17 mouse cellular contexts compared by ENCODE assay signal in genomic region chr11:96974813-96975212, GRCm38 (mm10). TPM values are rescaled to one million over a fixed set of nuclear protein-coding genes. Genes with fewer than 3 reads are reported as not detected.
DNase-seq lines count a peak whose midpoint lies in the region; ATAC-seq and TF ChIP-seq lines count a peak whose summit lies in the region.
"Had no signal": no experiment of that assay in that cellular context is flagged by ENCODE, and none has a peak within 500 bp of the region (broad histone marks: within the 10 kb centered on the region; RNA-seq: fewer than 3 reads in every experiment).

No protein-coding gene starts in this region.

- WGBS in liver, embryonic 13.5 days (ENCODE audit: insufficient replicate concordance), result 45% methylated on average over 5 of the region's 5 CpGs

- H3K4me2 ChIP-seq in liver, embryonic 13.5 days, result peak overlapping the region; percentile 86
- H3K4me2 ChIP-seq: intestine, embryonic 15.5 days had no signal

- peak overlapping the region; percentile 99; the same call in 1 of the 2 replicates for H3K27ac ChIP-seq in layer of hippocampus, adult 2 months
- peak overlapping the region; percentile 83 for H3K27ac ChIP-seq in bone marrow macrophage, adult 2 months (ENCODE audit: insufficient read depth, low read depth, low read length)
- H3K27ac ChIP-seq in liver, embryonic 13.5 days, result peak overlapping the region; percentile 96
- H3K27ac ChIP-seq: intestine, embryonic 15.5 days had no signal

- H3K27me3 ChIP-seq in liver, embryonic 13.5 days, result no peaks in the 10 kb centered on the region
- H3K27me3 ChIP-seq: CH12.LX; intestine, embryonic 15.5 days; neural tube, embryonic 15.5 days had no signal

- H3K9ac ChIP-seq in liver, embryonic 13.5 days, result peak overlapping the region; percentile 98
- H3K9ac ChIP-seq: forebrain, postnatal 0 days; intestine, embryonic 15.5 days; lung, embryonic 14.5 days; neural tube, embryonic 15.5 days had no signal

- no peaks in the 10 kb centered on the region for H3K9me3 ChIP-seq in liver, embryonic 13.5 days (replicated peaks)
- H3K9me3 ChIP-seq: intestine, embryonic 15.5 days; neural tube, embryonic 15.5 days had no signal

- no peak for TF ChIP-seq CTCF in layer of hippocampus, adult 2 months (conservative IDR thresholded peaks at IDR 0.05)
- TF ChIP-seq CTCF in bone marrow macrophage, adult 2 months (IDR thresholded peaks at IDR 0.05; ENCODE audit: low read depth, low read length), result no peak

- no peak for ATAC-seq in liver, embryonic 13.5 days (ENCODE audit: low read depth)
- ATAC-seq: forebrain, postnatal 0 days; intestine, embryonic 15.5 days; midbrain, embryonic 16.5 days had no signal

- peaks cover 22% of the 10 kb centered on the region; the same call in 1 of the 2 replicates for H3K36me3 ChIP-seq in liver, embryonic 13.5 days
- H3K36me3 ChIP-seq: intestine, embryonic 15.5 days; neural tube, embryonic 15.5 days had no signal

- TF ChIP-seq POLR2A in bone marrow macrophage, adult 2 months (IDR thresholded peaks at IDR 0.05; ENCODE audit: borderline replicate concordance, low read depth, low read length), result no peak

- no peak overlapping the region for H3K4me3 ChIP-seq in layer of hippocampus, adult 2 months
- peak overlapping the region; percentile 12; the same call in 1 of the 2 replicates for H3K4me3 ChIP-seq in bone marrow macrophage, adult 2 months (ENCODE audit: insufficient read depth, low read length)
- no peak overlapping the region for H3K4me3 ChIP-seq in liver, embryonic 13.5 days (replicated peaks)
- H3K4me3 ChIP-seq: intestine, embryonic 15.5 days; neural tube, embryonic 15.5 days had no signal

- DNase-seq in layer of hippocampus, adult 2 months (ENCODE audit: low spot score in 2 of 2), result no peak
- no peak for DNase-seq in layer of hippocampus, adult 9-10 months (ENCODE audit: low spot score)
- no peak for DNase-seq in liver, embryonic 13.5 days
- DNase-seq in monocyte, adult 2 months (ENCODE audit: low read depth in 1 of 2, low spot score in 2 of 2), result peak; percentile 53 to 54
- no peak for DNase-seq in kidney, adult 11 months
- no peak for DNase-seq in yolk sac, embryonic 10.5 days (ENCODE audit: low spot score)
- DNase-seq: adrenal gland, postnatal 10 days; forebrain, postnatal 0 days; lung, embryonic 14.5 days; right cerebral cortex, postnatal 14 days; thymus, postnatal 25 days had no signal

- peaks cover 62% of the 10 kb centered on the region for H3K4me1 ChIP-seq in bone marrow macrophage, adult 2 months (ENCODE audit: control insufficient read depth, insufficient read depth, low read length)
- peaks cover 84% of the 10 kb centered on the region for H3K4me1 ChIP-seq in liver, embryonic 13.5 days (replicated peaks)

RNA-seq across cellular contexts. Expression of gene Sp2, which starts 7.9 kb away (rescaled TPM):
- 10 to 100 TPM; 15.9 to 17.2 TPM for total RNA-seq in layer of hippocampus, adult 2 months (2021)
- polyA plus RNA-seq in bone marrow macrophage, adult 2 months (2012; ENCODE audit: insufficient read depth, insufficient read length, missing spikeins), result 18.1 and 22.3 TPM in 2 replicates
- polyA plus RNA-seq in liver, embryonic 13.5 days (2015; fragmentation: Nextera tagmentation; extraction: Ambion mirVana), result 13.0 and 15.3 TPM in 2 replicates

RNA-seq across cellular contexts. Expression of gene Pnpo, which starts 31.0 kb away (rescaled TPM):
- 10 to 100 TPM; 36.7 to 36.8 TPM for total RNA-seq in layer of hippocampus, adult 2 months (2021)
- 17.5 and 18.1 TPM in 2 replicates for polyA plus RNA-seq in bone marrow macrophage, adult 2 months (2012; ENCODE audit: insufficient read depth, insufficient read length, missing spikeins)
- polyA plus RNA-seq in liver, embryonic 13.5 days (2015; fragmentation: Nextera tagmentation; extraction: Ambion mirVana), result 652 and 660 TPM in 2 replicates

RNA-seq across cellular contexts. Expression of gene Sp6, which starts 38.4 kb away (rescaled TPM):
- 1 to 10 TPM in 1 of 2 experiments, under 1 TPM in 1; 0.79 to 1.2 TPM for total RNA-seq in layer of hippocampus, adult 2 months (2021)
- 0.31 and 0.37 TPM in 2 replicates for polyA plus RNA-seq in bone marrow macrophage, adult 2 months (2012; ENCODE audit: insufficient read depth, insufficient read length, missing spikeins)
- polyA plus RNA-seq in liver, embryonic 13.5 days (2015; fragmentation: Nextera tagmentation; extraction: Ambion mirVana), result 0.05 and 0.08 TPM in 2 replicates

RNA-seq across cellular contexts. Expression of gene Prr15l, which starts 46.9 kb away (rescaled TPM):
- total RNA-seq in layer of hippocampus, adult 2 months (2021), result not detected
- polyA plus RNA-seq in bone marrow macrophage, adult 2 months (2012; ENCODE audit: insufficient read depth, insufficient read length, missing spikeins), result not detected in 2 replicates
- 4.4 and 5.2 TPM in 2 replicates for polyA plus RNA-seq in liver, embryonic 13.5 days (2015; fragmentation: Nextera tagmentation; extraction: Ambion mirVana)
- total RNA-seq: forebrain, postnatal 0 days; gastrocnemius, postnatal 4 days had no signal

RNA-seq across cellular contexts. Expression of gene Scrn2, which starts 54.9 kb away (rescaled TPM):
- 1 to 10 TPM; 4.9 to 5.5 TPM for total RNA-seq in layer of hippocampus, adult 2 months (2021)
- polyA plus RNA-seq in bone marrow macrophage, adult 2 months (2012; ENCODE audit: insufficient read depth, insufficient read length, missing spikeins), result 1.5 and 2.2 TPM in 2 replicates
- polyA plus RNA-seq in liver, embryonic 13.5 days (2015; fragmentation: Nextera tagmentation; extraction: Ambion mirVana), result 10.0 and 11.2 TPM in 2 replicates

Comparison
In these comparisons a context has a peak if more than half of its experiments do, and no peak if none do; other contexts are left out.
1. DNase-seq: peak in monocyte, adult 2 months (2 of 2); none in layer of hippocampus, adult 2 months (0 of 2), layer of hippocampus, adult 9-10 months (single experiment), liver, embryonic 13.5 days (single experiment), kidney, adult 11 months (single experiment) and yolk sac, embryonic 10.5 days (single experiment).
2. RNA of gene Pnpo, which starts 31.0 kb away (polyA plus RNA-seq): 652 to 660 TPM in liver, embryonic 13.5 days; 17.5 to 18.1 TPM in bone marrow macrophage, adult 2 months; every median in the first group is over 10 times any median in the second.
3. Peak in every context shown above with its lines, with median percentiles within 50 percentile points of each other: H3K27ac ChIP-seq.